11 mouse cellular contexts compared by ENCODE assay signal in the genomic region with DNA sequence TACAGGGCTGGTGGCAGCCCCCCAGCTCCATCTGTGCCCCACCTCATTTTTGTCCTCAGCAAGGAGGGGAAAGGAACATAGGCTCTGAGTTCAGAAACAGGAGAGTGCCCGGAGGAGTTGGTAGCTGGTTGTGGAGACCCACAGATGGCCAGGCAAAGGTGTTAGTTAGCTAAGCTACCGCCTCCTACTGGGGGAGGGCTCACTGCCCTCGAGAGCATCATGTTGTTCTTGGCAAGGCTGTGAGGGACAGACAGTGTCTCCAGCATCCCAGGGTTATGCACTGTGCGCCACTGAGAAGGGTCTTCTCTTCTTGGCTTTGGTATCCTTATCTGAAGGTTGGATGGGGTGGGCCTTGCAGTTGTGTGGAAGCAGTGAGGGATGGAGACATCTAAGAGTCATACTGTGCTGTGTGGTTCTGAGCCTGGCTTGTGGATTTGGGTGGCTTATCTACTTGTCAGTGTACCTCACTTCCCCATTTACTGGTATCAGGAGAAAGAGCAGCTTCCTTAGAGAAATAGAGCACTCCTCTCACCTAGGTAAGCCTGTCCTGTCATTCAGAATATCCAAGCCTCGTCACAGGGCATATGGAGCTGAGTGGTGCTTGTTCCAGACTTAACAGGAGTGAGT.
A peak's percentile ranks its signal among the peaks of the same experiment; 100 is the strongest.
DNase-seq lines count a peak whose midpoint lies in the region; ATAC-seq and TF ChIP-seq lines count a peak whose summit lies in the region.
"Had no signal": no experiment of that assay in that cellular context is flagged by ENCODE, and none has a peak within 500 bp of the region (broad histone marks: within the 10 kb centered on the region; RNA-seq: fewer than 3 reads in every experiment).

No protein-coding gene starts in this region.

- WGBS in heart, embryonic 12.5 days: 40% methylated on average over 5 of the region's 5 CpGs
- 72% methylated on average over 5 of the region's 5 CpGs for WGBS in midbrain, postnatal 0 days
- WGBS in midbrain, embryonic 11.5 days: 65% methylated on average over 5 of the region's 5 CpGs
- 54% methylated on average over 5 of the region's 5 CpGs for WGBS in hindbrain, postnatal 0 days

- peaks cover 12% of the 10 kb centered on the region for H3K36me3 ChIP-seq in heart, embryonic 12.5 days
- H3K36me3 ChIP-seq in midbrain, postnatal 0 days (ENCODE audit: insufficient read depth, low read length): no peaks in the 10 kb centered on the region
- H3K36me3 ChIP-seq in midbrain, embryonic 11.5 days (ENCODE audit: control insufficient read depth, insufficient read depth, low read length): no peaks in the 10 kb centered on the region
- H3K36me3 ChIP-seq in hindbrain, postnatal 0 days (ENCODE audit: insufficient read depth, low read length): no peaks in the 10 kb centered on the region

- ATAC-seq in heart, embryonic 12.5 days (ENCODE audit: insufficient number of reproducible peaks, low FRiP score): no peak
- ATAC-seq in midbrain, postnatal 0 days (ENCODE audit: low FRiP score): no peak
- no peak for ATAC-seq in midbrain, embryonic 11.5 days (ENCODE audit: low FRiP score)
- ATAC-seq in hindbrain, postnatal 0 days: no peak
- no peak for ATAC-seq in megakaryocyte, adult 5-6 weeks (ENCODE audit: poor library complexity, severe bottlenecking)

- peak overlapping the region; percentile 90 for H3K4me3 ChIP-seq in heart, embryonic 12.5 days
- no peak overlapping the region for H3K4me3 ChIP-seq in midbrain, postnatal 0 days (ENCODE audit: low read depth, low read length)
- no peak overlapping the region for H3K4me3 ChIP-seq in midbrain, embryonic 11.5 days (ENCODE audit: low read depth, low read length)
- no peak overlapping the region for H3K4me3 ChIP-seq in hindbrain, postnatal 0 days (ENCODE audit: low read length)

- 0 out of 2 replicates have a peak, but pooled peaks have one; percentile 3 for TF ChIP-seq CTCF in midbrain, postnatal 0 days (IDR thresholded peaks at IDR 0.05)
- 0 out of 2 replicates have a peak, but pooled peaks have one; percentile 2 for TF ChIP-seq CTCF in hindbrain, postnatal 0 days (IDR thresholded peaks at IDR 0.05; ENCODE audit: low read depth)

- no peaks in the 10 kb centered on the region for H3K9me3 ChIP-seq in heart, embryonic 12.5 days (replicated peaks)
- H3K9me3 ChIP-seq in midbrain, postnatal 0 days (ENCODE audit: low read length): no peaks in the 10 kb centered on the region
- H3K9me3 ChIP-seq in midbrain, embryonic 11.5 days (ENCODE audit: control insufficient read depth, low read length): no peaks in the 10 kb centered on the region
- H3K9me3 ChIP-seq in hindbrain, postnatal 0 days (ENCODE audit: low read length): no peaks in the 10 kb centered on the region

- no peaks in the 10 kb centered on the region for H3K27me3 ChIP-seq in heart, embryonic 12.5 days (replicated peaks)
- H3K27me3 ChIP-seq in midbrain, postnatal 0 days (ENCODE audit: insufficient read depth, low read length): peaks cover 5% of the 10 kb centered on the region; the same call in 1 of the 2 replicates
- H3K27me3 ChIP-seq in midbrain, embryonic 11.5 days (ENCODE audit: control insufficient read depth, insufficient read depth, low read length): no peaks in the 10 kb centered on the region
- H3K27me3 ChIP-seq in hindbrain, postnatal 0 days (ENCODE audit: insufficient read depth, low read length): no peaks in the 10 kb centered on the region

- peak overlapping the region; percentile 97 for H3K9ac ChIP-seq in heart, embryonic 12.5 days
- no peak overlapping the region for H3K9ac ChIP-seq in midbrain, postnatal 0 days (replicated peaks; ENCODE audit: low read length, poor library complexity, severe bottlenecking)
- H3K9ac ChIP-seq in midbrain, embryonic 11.5 days (ENCODE audit: low read length): no peak overlapping the region
- H3K9ac ChIP-seq in hindbrain, postnatal 0 days (replicated peaks; ENCODE audit: low read length): no peak overlapping the region

- DNase-seq in heart, adult 9 months (ENCODE audit: low spot score in 2 of 2): no peak
- DNase-seq in midbrain, postnatal 0 days (ENCODE audit: low spot score): no peak
- no peak for DNase-seq in midbrain, embryonic 11.5 days (ENCODE audit: low spot score, missing footprints)
- DNase-seq in hindbrain, postnatal 0 days (ENCODE audit: low spot score): no peak
- no peak for DNase-seq in thymus, postnatal 4 days
- DNase-seq in spleen, adult 18-20 months: no peak
- DNase-seq: adrenal gland, adult 8-10 months; thymus, postnatal 14 days had no signal

- peak overlapping the region; percentile 89 for H3K4me2 ChIP-seq in heart, embryonic 12.5 days
- no peak overlapping the region for H3K4me2 ChIP-seq in midbrain, postnatal 0 days (ENCODE audit: low read depth, low read length, poor library complexity, severe bottlenecking)
- H3K4me2 ChIP-seq in midbrain, embryonic 11.5 days: no peak overlapping the region
- H3K4me2 ChIP-seq in hindbrain, postnatal 0 days (ENCODE audit: low read depth, low read length): peak overlapping the region; percentile 86; the same call in 1 of the 2 replicates

- H3K4me1 ChIP-seq in heart, embryonic 12.5 days (replicated peaks): peaks cover 99% of the 10 kb centered on the region
- H3K4me1 ChIP-seq in midbrain, postnatal 0 days (ENCODE audit: insufficient read depth, low read length): peaks cover 24% of the 10 kb centered on the region; the same call in 1 of the 2 replicates
- H3K4me1 ChIP-seq in midbrain, embryonic 11.5 days (ENCODE audit: control insufficient read depth, insufficient read depth, low read length): peaks cover 46% of the 10 kb centered on the region
- H3K4me1 ChIP-seq in hindbrain, postnatal 0 days (ENCODE audit: insufficient read depth, low read length): peaks cover 36% of the 10 kb centered on the region

- peak overlapping the region; percentile 80 for H3K27ac ChIP-seq in heart, embryonic 12.5 days (ENCODE audit: poor library complexity, severe bottlenecking)
- H3K27ac ChIP-seq in midbrain, postnatal 0 days (ENCODE audit: low read depth, low read length): no peak overlapping the region
- H3K27ac ChIP-seq in midbrain, embryonic 11.5 days (ENCODE audit: low read depth, low read length): no peak overlapping the region
- H3K27ac ChIP-seq in hindbrain, postnatal 0 days: no peak overlapping the region
- H3K27ac ChIP-seq: macrophage had no signal

Comparison
In these comparisons a context has a peak if more than half of its experiments do, and no peak if none do; other contexts are left out.
1. H3K4me2 ChIP-seq: peak in heart, embryonic 12.5 days (single experiment) and hindbrain, postnatal 0 days (single experiment); none in midbrain, postnatal 0 days (single experiment) and midbrain, embryonic 11.5 days (single experiment).